Mouse (Mus musculus) midbrain, postnatal 0 days (tissue): ENCODE results near the gene Chrdl2. TPM values are rescaled to one million over a fixed set of nuclear protein-coding genes. Genes with fewer than 3 reads are reported as not detected.
A peak's percentile ranks its signal among the peaks of the same experiment; 100 is the strongest.
"Not testable (repeated sequence)": the region's sequence is repeated elsewhere in the genome, so short reads cannot be mapped to it uniquely, and the experiment has no call there.

Experiments
- ATAC-seq: fragments of 200-750 bp; cut with Nextera tagmentation; 2 replicates; pipeline ENCODE4 v1.8.0; 2017; ENCODE audit warnings: moderate number of reproducible peaks, mild to moderate bottlenecking, moderate TSS enrichment, moderate library complexity; ENCODE audit not compliant: low FRiP score
- DNase-seq: peaks from one replicate; pipeline ENCODE4 v3.0.0-alpha.2; 2015; ENCODE audit warnings: low spot score
- H3K27ac ChIP-seq: fragments of 300-500 bp; sonication (generic); 2 replicates; pipeline ENCODE4 v1.5.1; 2014; ENCODE audit warnings: low read depth, mild to moderate bottlenecking, low read length, mixed read lengths
- H3K27me3 ChIP-seq: fragments of 300-500 bp; sonication (generic); 2 replicates; pipeline ENCODE4 v1.6.1; 2014; ENCODE audit warnings: low read length, control low read depth, mixed read lengths; ENCODE audit not compliant: insufficient read depth
- H3K36me3 ChIP-seq: fragments of 300-500 bp; sonication (generic); 2 replicates; pipeline ENCODE4 v1.6.1; 2014; ENCODE audit warnings: low read length, control low read depth, mixed read lengths; ENCODE audit not compliant: insufficient read depth
- H3K4me1 ChIP-seq: fragments of 300-500 bp; sonication (generic); 2 replicates; pipeline ENCODE4 v1.6.1; 2014; ENCODE audit warnings: mild to moderate bottlenecking, control low read depth, antibody characterized with exemption, low read length, mixed read lengths; ENCODE audit not compliant: insufficient read depth
- H3K4me2 ChIP-seq: fragments of 300-500 bp; sonication (generic); 2 replicates; pipeline ENCODE4 v1.6.1; 2014; ENCODE audit warnings: low read depth, mild to moderate bottlenecking, low read length, mixed read lengths; ENCODE audit not compliant: poor library complexity, severe bottlenecking
- H3K4me3 ChIP-seq: fragments of 300-500 bp; sonication (generic); 2 replicates; pipeline ENCODE4 v1.5.1; 2014; ENCODE audit warnings: low read depth, mild to moderate bottlenecking, low read length, moderate library complexity
- H3K9ac ChIP-seq: fragments of 300-500 bp; sonication (generic); replicated peaks from 2 replicates; pipeline ENCODE4 v1.6.1; 2014; ENCODE audit warnings: mild to moderate bottlenecking, low read length, moderate library complexity, mixed read lengths; ENCODE audit not compliant: poor library complexity, severe bottlenecking
- H3K9me3 ChIP-seq: fragments of 300-500 bp; sonication (generic); 2 replicates; pipeline ENCODE4 v1.6.1; 2016; ENCODE audit warnings: low read length, control low read depth
- CTCF ChIP-seq: IDR thresholded peaks from 2 replicates; pipeline ENCODE4 v1.5.1; 2016; ENCODE audit warnings: antibody characterized with exemption, mild to moderate bottlenecking
- WGBS: fragments of 180-500 bp; shearing (Covaris S2); extraction: QIAGEN DNeasy Blood & Tissue Kit; methylation state at CpG from one replicate; pipeline ENCODE4 v1.1.7; 2014; 5-methylcytosine and 5-hydroxymethylcytosine counted together
- polyA plus RNA-seq: library from polyadenylated mRNA; unstranded; fragments of >200 nt; fragmentation: Nextera tagmentation; extraction: Ambion mirVana; gene quantifications from 2 replicates; pipeline ENCODE4 v1.2.1, GENCODE M21; 2015
- total RNA-seq: library from RNA; depleted of rRNA; stranded (reverse); fragments of >200 nt; gene quantifications from 2 replicates; pipeline ENCODE4 v1.2.3, GENCODE M21; 2014

The Chrdl2 gene
- total and polyA plus RNA-seq, 2 experiments from 2014 or later = 0.23 to 1.7 TPM

GRCm38 (mm10) chr7:100051904-100052303 lies 45.9 kb downstream of the Chrdl2 start:
- Histone ChIP-seq H3K27ac (no peak overlapping the region), H3K27me3 (no peaks in the 10 kb centered on the region), H3K36me3 (no peaks in the 10 kb centered on the region), H3K9me3 (no peaks in the 10 kb centered on the region), H3K4me3 (no peak overlapping the region), H3K4me1 (no peaks in the 10 kb centered on the region), H3K9ac (no peak overlapping the region), H3K4me2 (no peak overlapping the region)
- no peak for TF ChIP-seq CTCF
- ATAC-seq (no peak), DNase-seq (peak; percentile 66)
- 77% methylated on average over 4 of the region's 4 CpGs for WGBS

GRCm38 (mm10) chr7:100052991-100053390 lies 47.0 kb downstream of the Chrdl2 start:
- 90% methylated on average over 2 of the region's 2 CpGs for WGBS
- H3K9ac ChIP-seq, H3K36me3 ChIP-seq, H3K4me2 ChIP-seq, H3K9me3 ChIP-seq, ATAC-seq, H3K4me1 ChIP-seq, H3K4me3 ChIP-seq, DNase-seq, H3K27ac ChIP-seq, H3K27me3 ChIP-seq: not testable (repeated sequence)

GRCm38 (mm10) chr7:100073959-100074358 lies 68.0 kb downstream of the Chrdl2 start:
- ATAC-seq (no peak), DNase-seq (peak; percentile 63)
- Histone ChIP-seq H3K27me3 (no peaks in the 10 kb centered on the region), H3K36me3 (0 out of 2 replicates have a peak, but pooled peaks cover 3% of the 10 kb centered on the region), H3K4me3 (no peak overlapping the region), H3K9me3 (no peaks in the 10 kb centered on the region), H3K4me2 (no peak overlapping the region), H3K4me1 (no peaks in the 10 kb centered on the region), H3K9ac (no peak overlapping the region), H3K27ac (no peak overlapping the region)
- TF ChIP-seq CTCF = no peak
- 88% methylated on average over 2 of the region's 2 CpGs for WGBS

- Histone ChIP-seq H3K4me3 (no peak overlapping the region), H3K27me3 (no peaks in the 10 kb centered on the region), H3K4me1 (no peaks in the 10 kb centered on the region), H3K36me3 (0 out of 2 replicates have a peak, but pooled peaks cover 4% of the 10 kb centered on the region), H3K4me2 (no peak overlapping the region), H3K27ac (no peak overlapping the region), H3K9me3 (no peaks in the 10 kb centered on the region), H3K9ac (no peak overlapping the region)
- no peak for ATAC-seq
- WGBS = 81% methylated on average over 5 of the region's 5 CpGs
- no peak for DNase-seq
- TF ChIP-seq CTCF = no peak
Measured at GRCm38 (mm10) chr7:100076296-100076695, 70.3 kb downstream of the Chrdl2 start.

GRCm38 (mm10) chr7:100077071-100077470 lies 71.1 kb downstream of the Chrdl2 start:
- ATAC-seq (no peak), DNase-seq (no peak)
- Histone ChIP-seq H3K9ac (no peak overlapping the region), H3K4me2 (no peak overlapping the region), H3K27ac (no peak overlapping the region), H3K36me3 (0 out of 2 replicates have a peak, but pooled peaks cover 4% of the 10 kb centered on the region), H3K4me3 (no peak overlapping the region), H3K9me3 (no peaks in the 10 kb centered on the region), H3K4me1 (no peaks in the 10 kb centered on the region), H3K27me3 (no peaks in the 10 kb centered on the region)
- WGBS = 93% methylated on average over 4 of the region's 4 CpGs
- TF ChIP-seq CTCF = no peak

GRCm38 (mm10) chr7:100080087-100080781 lies 74.3 kb downstream of the Chrdl2 start:
- no peak overlapping the region for H3K4me3 ChIP-seq
- TF ChIP-seq CTCF = no peak

More at GRCm38 (mm10) chr7:100080087-100080781, 74.3 kb downstream of the Chrdl2 start:
- DNase-seq (no peak), ATAC-seq (no peak)
- H3K27me3 ChIP-seq = no peaks in the 10 kb centered on the region
- no peaks in the 10 kb centered on the region for H3K4me1 ChIP-seq
- WGBS = 47% methylated on average over 12 of the region's 12 CpGs
- no peak overlapping the region for H3K4me2 ChIP-seq
- H3K9me3 ChIP-seq = no peaks in the 10 kb centered on the region
- H3K9ac ChIP-seq = no peak overlapping the region
- H3K36me3 ChIP-seq = peaks cover 23% of the 10 kb centered on the region
- peak overlapping the region; percentile 55 for H3K27ac ChIP-seq
